Mouse (Mus musculus) liver, postnatal 0 days (tissue): ENCODE measurements around the gene Slc16a5.

Experiments used
- CTCF ChIP-seq: sonication (generic); IDR thresholded peaks from 2 replicates; pipeline ENCODE4 v1.5.1; 2016; ENCODE audit warnings: antibody characterized with exemption, low read depth
- EP300 ChIP-seq: IDR thresholded peaks from 2 replicates; pipeline ENCODE4 v1.6.1; 2016; ENCODE audit warnings: antibody characterized with exemption, low read depth, mild to moderate bottlenecking

GRCm38 (mm10) chr11:115512004-115512403 is 49.7 kb downstream of the Slc16a5 start:
- no peak for TF ChIP-seq CTCF
- TF ChIP-seq EP300, result no peak
